Mouse (Mus musculus) heart, embryonic 15.5 days (tissue): ENCODE measurements around the gene Dpp6. TPM values are rescaled to one million over a fixed set of nuclear protein-coding genes. Genes with fewer than 3 reads are reported as not detected.
A peak's percentile ranks its signal among the peaks of the same experiment; 100 is the strongest.

ENCODE experiments used
- ATAC-seq: fragments of 200-750 bp; cut with Nextera tagmentation; replicated peaks from 2 replicates; pipeline ENCODE4 v1.8.0; 2017; ENCODE audit warnings: low read depth, moderate TSS enrichment; ENCODE audit not compliant: insufficient number of reproducible peaks, insufficient read depth, low FRiP score
- H3K27ac ChIP-seq: fragments of 300-500 bp; sonication (generic); 2 replicates; pipeline ENCODE4 v1.5.1; 2015; ENCODE audit warnings: mild to moderate bottlenecking, inconsistent platforms
- H3K27me3 ChIP-seq: fragments of 300-500 bp; sonication (generic); 2 replicates; pipeline ENCODE4 v1.6.1; 2015; ENCODE audit warnings: inconsistent platforms
- H3K36me3 ChIP-seq: fragments of 300-500 bp; sonication (generic); 2 replicates; pipeline ENCODE4 v1.6.1; 2015; ENCODE audit warnings: mild to moderate bottlenecking, inconsistent platforms
- H3K4me1 ChIP-seq: fragments of 300-500 bp; sonication (generic); replicated peaks from 2 replicates; pipeline ENCODE4 v1.6.1; 2015; ENCODE audit warnings: inconsistent platforms
- H3K4me2 ChIP-seq: fragments of 300-500 bp; sonication (generic); 2 replicates; pipeline ENCODE4 v1.6.1; 2015; ENCODE audit warnings: inconsistent platforms, mild to moderate bottlenecking, moderate library complexity
- H3K4me3 ChIP-seq: fragments of 300-500 bp; sonication (generic); 2 replicates; pipeline ENCODE4 v1.5.1; 2015; ENCODE audit warnings: mild to moderate bottlenecking, inconsistent platforms
- H3K9ac ChIP-seq: fragments of 300-500 bp; sonication (generic); 2 replicates; pipeline ENCODE4 v1.6.1; 2015; ENCODE audit warnings: mild to moderate bottlenecking, inconsistent platforms
- H3K9me3 ChIP-seq: fragments of 300-500 bp; sonication (generic); replicated peaks from 2 replicates; pipeline ENCODE4 v1.6.1; 2016; ENCODE audit warnings: inconsistent platforms
- WGBS: fragments of 180-500 bp; shearing (Covaris S2); methylation state at CpG from one replicate; pipeline ENCODE4 v1.1.7; 2015; ENCODE audit warnings: mixed read lengths; 5-methylcytosine and 5-hydroxymethylcytosine counted together
- polyA plus RNA-seq: library from polyadenylated mRNA; unstranded; fragments of >200 nt; fragmentation: Nextera tagmentation; extraction: Ambion mirVana; gene quantifications from 2 replicates; pipeline ENCODE4 v1.2.1, GENCODE M21; 2015

The Dpp6 gene
- polyA plus RNA-seq, 1 experiment from 2014 or later: 0.47 TPM

- Histone ChIP-seq H3K27ac (no peak overlapping the region), H3K9me3 (no peaks in the 10 kb centered on the region), H3K27me3 (no peaks in the 10 kb centered on the region), H3K4me1 (no peaks in the 10 kb centered on the region), H3K4me3 (no peak overlapping the region), H3K9ac (no peak overlapping the region), H3K4me2 (no peak overlapping the region), H3K36me3 (no peaks in the 10 kb centered on the region)
- ATAC-seq: no peak
- WGBS: 65% methylated on average over 11 of the region's 11 CpGs
Observed at GRCm38 (mm10) chr5:27685162-27685561, 868.2 kb downstream of the Dpp6 start.

GRCm38 (mm10) chr5:27685923-27686322, 868.9 kb downstream of the Dpp6 start:
- H3K4me3 ChIP-seq: no peak overlapping the region
- no peak for ATAC-seq
- no peaks in the 10 kb centered on the region for H3K36me3 ChIP-seq
- WGBS: 62% methylated on average over 3 of the region's 3 CpGs
- H3K9me3 ChIP-seq: no peaks in the 10 kb centered on the region
- no peak overlapping the region for H3K9ac ChIP-seq
- H3K27ac ChIP-seq: no peak overlapping the region
- H3K4me2 ChIP-seq: no peak overlapping the region
- no peaks in the 10 kb centered on the region for H3K27me3 ChIP-seq
- H3K4me1 ChIP-seq: no peaks in the 10 kb centered on the region

- no peaks in the 10 kb centered on the region for H3K36me3 ChIP-seq
- WGBS: 85% methylated on average over 2 of the region's 2 CpGs
- H3K9ac ChIP-seq: no peak overlapping the region
Observed at GRCm38 (mm10) chr5:27687311-27687710, 870.3 kb downstream of the Dpp6 start.

GRCm38 (mm10) chr5:27702482-27702881, 885.5 kb downstream of the Dpp6 start:
- Histone ChIP-seq H3K9ac (no peak overlapping the region), H3K4me3 (no peak overlapping the region), H3K27ac (no peak overlapping the region), H3K27me3 (no peaks in the 10 kb centered on the region), H3K9me3 (no peaks in the 10 kb centered on the region), H3K4me1 (no peaks in the 10 kb centered on the region), H3K4me2 (no peak overlapping the region), H3K36me3 (no peaks in the 10 kb centered on the region)
- WGBS: 82% methylated on average over 6 of the region's 6 CpGs
- no peak for ATAC-seq

More at GRCm38 (mm10) chr5:27687311-27687710, 870.3 kb downstream of the Dpp6 start:
- H3K9me3 ChIP-seq: no peaks in the 10 kb centered on the region
- no peak overlapping the region for H3K4me3 ChIP-seq
- no peak for ATAC-seq
- H3K27ac ChIP-seq: no peak overlapping the region
- no peaks in the 10 kb centered on the region for H3K4me1 ChIP-seq
- no peaks in the 10 kb centered on the region for H3K27me3 ChIP-seq
- H3K4me2 ChIP-seq: no peak overlapping the region

GRCm38 (mm10) chr5:27705020-27705419, 888.0 kb downstream of the Dpp6 start:
- no peak overlapping the region for H3K4me3 ChIP-seq
- no peaks in the 10 kb centered on the region for H3K36me3 ChIP-seq
- H3K4me2 ChIP-seq: no peak overlapping the region
- H3K9ac ChIP-seq: no peak overlapping the region
- peaks cover 10% of the 10 kb centered on the region for H3K4me1 ChIP-seq
- no peak overlapping the region for H3K27ac ChIP-seq
- ATAC-seq: no peak
- no peaks in the 10 kb centered on the region for H3K27me3 ChIP-seq
- H3K9me3 ChIP-seq: no peaks in the 10 kb centered on the region

- Histone ChIP-seq H3K4me1 (peaks cover 10% of the 10 kb centered on the region), H3K27me3 (no peaks in the 10 kb centered on the region), H3K27ac (no peak overlapping the region), H3K36me3 (no peaks in the 10 kb centered on the region), H3K4me2 (no peak overlapping the region), H3K9ac (no peak overlapping the region), H3K4me3 (no peak overlapping the region), H3K9me3 (no peaks in the 10 kb centered on the region)
- WGBS: 59% methylated on average over 6 of the region's 6 CpGs
- ATAC-seq: no peak; the same call in 1 of the 2 replicates
Observed at GRCm38 (mm10) chr5:27706551-27706950, 889.5 kb downstream of the Dpp6 start.

GRCm38 (mm10) chr5:27707283-27707682, 890.3 kb downstream of the Dpp6 start:
- Histone ChIP-seq H3K4me3 (no peak overlapping the region), H3K9me3 (no peaks in the 10 kb centered on the region), H3K4me2 (no peak overlapping the region), H3K9ac (no peak overlapping the region), H3K36me3 (no peaks in the 10 kb centered on the region), H3K4me1 (peaks cover 10% of the 10 kb centered on the region), H3K27me3 (no peaks in the 10 kb centered on the region), H3K27ac (no peak overlapping the region)
- ATAC-seq: no peak

GRCm38 (mm10) chr5:27708209-27708608, 891.2 kb downstream of the Dpp6 start:
- Histone ChIP-seq H3K4me2 (peak overlapping the region; percentile 16; the same call in 1 of the 2 replicates), H3K4me3 (no peak overlapping the region), H3K4me1 (peaks cover 10% of the 10 kb centered on the region), H3K9ac (no peak overlapping the region), H3K27me3 (no peaks in the 10 kb centered on the region), H3K27ac (no peak overlapping the region), H3K9me3 (no peaks in the 10 kb centered on the region), H3K36me3 (no peaks in the 10 kb centered on the region)
- ATAC-seq: peak; percentile 32
- 5% methylated on average over 6 of the region's 6 CpGs for WGBS

- Histone ChIP-seq H3K27ac (no peak overlapping the region), H3K9me3 (no peaks in the 10 kb centered on the region), H3K4me3 (no peak overlapping the region), H3K9ac (no peak overlapping the region), H3K4me1 (peaks cover 10% of the 10 kb centered on the region), H3K36me3 (no peaks in the 10 kb centered on the region), H3K27me3 (no peaks in the 10 kb centered on the region), H3K4me2 (no peak overlapping the region)
- ATAC-seq: no peak
- 65% methylated on average over 8 of the region's 8 CpGs for WGBS
Observed at GRCm38 (mm10) chr5:27711461-27712192, 894.6 kb downstream of the Dpp6 start.

GRCm38 (mm10) chr5:27714356-27714755, 897.4 kb downstream of the Dpp6 start:
- H3K9me3 ChIP-seq: no peaks in the 10 kb centered on the region
- no peak overlapping the region for H3K27ac ChIP-seq
- H3K4me1 ChIP-seq: no peaks in the 10 kb centered on the region
- no peak for ATAC-seq
- H3K9ac ChIP-seq: no peak overlapping the region
- 66% methylated on average over 9 of the region's 9 CpGs for WGBS
- no peaks in the 10 kb centered on the region for H3K36me3 ChIP-seq
- no peak overlapping the region for H3K4me3 ChIP-seq
- no peak overlapping the region for H3K4me2 ChIP-seq
- H3K27me3 ChIP-seq: no peaks in the 10 kb centered on the region

- Histone ChIP-seq H3K27me3 (no peaks in the 10 kb centered on the region), H3K27ac (no peak overlapping the region), H3K36me3 (no peaks in the 10 kb centered on the region), H3K4me1 (no peaks in the 10 kb centered on the region), H3K4me3 (no peak overlapping the region), H3K9me3 (no peaks in the 10 kb centered on the region), H3K4me2 (no peak overlapping the region), H3K9ac (no peak overlapping the region)
- ATAC-seq: no peak
- WGBS: 85% methylated on average over 4 of the region's 4 CpGs
Observed at GRCm38 (mm10) chr5:27716026-27716425, 899.0 kb downstream of the Dpp6 start.

GRCm38 (mm10) chr5:27717301-27717700, 900.3 kb downstream of the Dpp6 start:
- no peak overlapping the region for H3K4me3 ChIP-seq
- no peaks in the 10 kb centered on the region for H3K9me3 ChIP-seq
- H3K4me2 ChIP-seq: no peak overlapping the region
- H3K4me1 ChIP-seq: no peaks in the 10 kb centered on the region
- H3K36me3 ChIP-seq: no peaks in the 10 kb centered on the region
- H3K27ac ChIP-seq: no peak overlapping the region
- ATAC-seq: no peak
- H3K9ac ChIP-seq: no peak overlapping the region
- no peaks in the 10 kb centered on the region for H3K27me3 ChIP-seq
